Mouse (Mus musculus): ENCODE data around the gene Cln6. TPM values are rescaled to one million over a fixed set of nuclear protein-coding genes. Genes with fewer than 3 reads are reported as not detected.
"Not testable (repeated sequence)": the region's sequence is repeated elsewhere in the genome, so short reads cannot be mapped to it uniquely, and the experiment has no call there.

Gene Cln6
- total RNA-seq, 2 experiments from 2014 or later, result 18.0 to 19.7 TPM

DNA sequence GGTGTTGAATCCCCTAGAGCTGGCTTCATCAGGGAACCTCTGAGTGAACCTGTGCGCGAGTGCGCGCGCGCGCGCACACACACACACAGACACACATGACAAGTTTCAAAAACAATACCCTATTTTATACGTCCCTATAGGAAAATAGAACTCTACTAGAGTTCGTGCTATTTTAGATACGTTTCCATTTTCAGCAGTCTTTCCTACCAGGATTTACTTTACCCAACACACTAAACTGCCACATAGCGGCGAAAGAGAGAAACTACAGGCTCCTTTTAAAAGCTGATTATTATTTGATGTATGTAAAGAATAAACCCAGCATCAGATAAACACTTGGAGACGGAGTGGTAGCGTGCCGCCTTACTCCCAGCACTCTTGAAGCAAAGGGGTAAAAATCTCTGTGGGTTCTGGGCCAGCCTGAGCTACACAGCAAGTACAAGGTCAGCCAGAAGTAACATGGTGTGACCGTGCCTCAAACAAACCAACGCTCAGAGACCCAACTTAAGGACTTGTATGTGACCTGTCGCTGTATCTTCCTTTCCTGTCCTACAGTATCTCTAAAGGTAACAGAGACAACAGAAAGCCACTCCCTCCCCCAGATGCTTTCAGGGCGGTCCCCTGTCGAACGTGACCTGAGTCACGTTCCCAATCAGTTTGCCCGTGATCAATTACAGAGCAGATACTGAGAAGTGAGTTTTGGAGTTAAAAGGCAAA lies 10.5 kb upstream of the Cln6 start:
- DNase-seq (ENCODE audit: low spot score), result no peak

DNA sequence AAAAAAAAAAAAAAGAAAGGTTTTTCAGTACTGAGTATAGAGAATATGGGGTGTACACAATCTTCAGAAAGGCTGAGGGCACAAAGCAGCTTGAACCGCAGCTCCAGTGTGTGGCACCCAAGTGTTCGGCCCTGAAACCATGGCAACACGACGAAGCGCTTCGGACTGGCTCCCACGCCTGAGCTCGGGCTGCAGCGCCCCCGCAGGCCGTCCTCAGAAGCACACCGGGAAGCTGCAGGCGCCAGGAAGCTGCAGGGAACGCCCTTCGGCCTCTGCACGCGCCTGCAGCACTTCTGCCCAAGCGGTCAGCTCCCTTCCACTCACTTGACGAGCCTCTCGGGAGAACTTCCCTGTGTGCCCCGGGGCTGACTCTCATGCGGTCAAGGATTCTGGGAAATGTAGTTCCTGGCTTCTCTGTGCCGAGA lies 9.9 kb upstream of the Cln6 start:
- DNase-seq (ENCODE audit: low spot score), result peak; percentile 92
- intact Hi-C loops (cut with DNase I), result no loop called here

More for the DNA sequence above, 10.5 kb upstream of the Cln6 start:
- intact Hi-C loops (cut with DNase I), result loop anchor here (2.0 kb wide), 1 partner anchor 85 kb away; no protein-coding TSS in a partner anchor

GRCm38 (mm10) chr9:62829877-62830276 lies 8.7 kb upstream of the Cln6 start:
- intact Hi-C loops (cut with DNase I), result no loop called here
- no peak for DNase-seq (ENCODE audit: low spot score)

- intact Hi-C loops (cut with DNase I), result no loop called here
- no peak for DNase-seq (ENCODE audit: low spot score)
Measured at GRCm38 (mm10) chr9:62834906-62835305, 3.7 kb upstream of the Cln6 start.

- no peak for DNase-seq (ENCODE audit: low spot score)
- intact Hi-C loops (cut with DNase I), result no loop called here
Measured at GRCm38 (mm10) chr9:62835705-62836446, 2.7 kb upstream of the Cln6 start.

- DNase-seq (ENCODE audit: low spot score), result no peak
- intact Hi-C loops (cut with DNase I), result no loop called here
Measured at GRCm38 (mm10) chr9:62837611-62838010, 974 bp upstream of the Cln6 start.

DNA sequence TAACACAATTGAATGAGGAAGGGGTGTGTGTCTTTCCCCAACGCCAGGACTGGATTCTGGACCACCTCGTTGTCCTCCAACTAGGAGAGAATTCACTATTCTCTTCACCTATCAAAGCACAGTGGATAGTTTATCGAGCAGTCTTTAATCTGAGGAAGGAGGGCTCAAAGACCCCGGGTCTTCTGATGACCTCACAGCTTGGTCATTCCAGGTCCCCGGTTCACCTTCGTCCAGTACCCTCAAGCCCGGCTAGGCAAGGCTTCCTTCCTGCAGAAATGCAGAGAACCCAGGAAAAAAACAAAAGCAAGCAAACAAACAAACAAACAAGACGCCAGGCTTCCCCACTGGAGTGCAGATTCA lies 459 bp upstream of the Cln6 start:
- no peak for DNase-seq (ENCODE audit: low spot score)
- intact Hi-C loops (cut with DNase I), result no loop called here

DNA sequence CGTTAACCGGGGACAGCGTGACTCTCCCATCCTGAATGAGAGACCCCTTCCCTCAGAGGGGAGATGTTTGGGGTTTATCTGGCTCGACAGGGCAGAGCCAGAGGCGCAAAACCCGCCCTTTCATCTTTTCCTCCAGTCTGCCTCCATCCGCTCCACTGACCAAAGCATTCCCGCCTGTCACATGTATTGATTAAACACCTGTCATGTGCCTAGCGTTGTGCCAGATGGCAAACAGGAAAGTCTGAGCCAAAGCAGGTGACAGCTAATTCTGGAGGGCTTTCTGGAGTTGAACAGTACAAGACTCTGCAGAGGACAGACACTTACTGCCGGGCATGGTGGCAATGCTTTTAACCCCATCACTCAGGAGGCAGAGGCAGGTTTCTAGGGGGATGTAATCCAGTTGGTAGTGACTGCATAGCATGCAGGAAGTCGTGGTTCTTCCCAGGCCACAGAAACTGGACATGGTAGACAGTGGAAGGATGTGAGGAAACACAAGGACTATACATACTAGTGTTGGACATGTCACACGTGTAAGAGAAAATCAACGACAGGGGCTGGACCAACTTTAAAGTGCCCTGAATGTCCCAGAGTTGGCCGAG lies 686 bp downstream of the Cln6 start:
- DNase-seq (ENCODE audit: low spot score), result no peak
- intact Hi-C loops (cut with DNase I), result no loop called here

- intact Hi-C loops (cut with DNase I), result no loop called here
- no peak for DNase-seq (ENCODE audit: low spot score)
Measured at GRCm38 (mm10) chr9:62843356-62844024, 4.9 kb downstream of the Cln6 start.

DNA sequence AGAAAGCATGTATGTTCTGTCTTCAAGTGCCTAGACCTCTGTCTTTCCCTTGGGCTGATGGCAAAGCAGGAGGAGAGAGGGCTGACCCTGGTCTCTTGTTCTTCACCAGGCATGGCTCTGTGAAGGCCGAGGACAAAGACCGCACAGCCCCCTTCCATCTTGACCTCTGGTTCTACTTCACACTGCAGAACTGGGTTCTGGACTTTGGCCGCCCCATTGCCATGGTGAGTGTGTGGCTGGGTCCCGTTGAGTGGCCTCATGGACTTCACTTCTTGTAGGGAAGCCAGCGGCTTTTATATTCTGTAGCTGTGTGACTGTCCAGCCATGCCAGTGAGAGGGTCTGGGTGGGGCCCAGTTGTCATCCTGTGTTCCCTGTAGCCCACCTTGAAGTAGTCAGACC lies 5.9 kb downstream of the Cln6 start:
- DNase-seq (ENCODE audit: low spot score), result no peak
- intact Hi-C loops (cut with DNase I), result no loop called here

DNA sequence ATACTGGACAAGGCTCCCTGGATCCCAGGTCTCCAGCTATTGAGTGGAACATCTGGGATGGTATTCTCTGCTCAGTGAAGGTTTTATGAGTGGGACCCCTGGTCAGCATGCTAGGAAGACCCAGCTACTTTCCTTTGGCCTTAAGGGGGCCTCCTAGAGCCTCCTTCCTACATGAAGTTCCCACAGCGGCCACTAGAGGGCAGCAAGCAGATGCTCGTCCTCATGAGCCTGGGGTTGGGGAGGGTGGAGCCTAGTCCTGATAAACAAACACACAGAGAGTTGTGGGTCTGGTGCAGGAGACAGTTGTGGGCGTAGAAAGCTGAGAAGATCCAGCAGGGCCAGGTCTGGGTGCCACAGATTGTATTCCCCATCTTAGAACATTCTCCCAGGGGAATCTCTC lies 9.1 kb downstream of the Cln6 start:
- peak; percentile 67 for DNase-seq (ENCODE audit: low spot score)
- intact Hi-C loops (cut with DNase I), result loop anchor here (2.0 to 5.0 kb wide), 3 partner anchors 40 to 277 kb away; no protein-coding TSS in a partner anchor

- intact Hi-C loops (cut with DNase I), result loop anchor here (5.0 kb wide), 1 partner anchor 39 kb away; no protein-coding TSS in a partner anchor
- DNase-seq (ENCODE audit: low spot score), result no peak
Measured at GRCm38 (mm10) chr9:62848641-62849040, 10.1 kb downstream of the Cln6 start.

DNA sequence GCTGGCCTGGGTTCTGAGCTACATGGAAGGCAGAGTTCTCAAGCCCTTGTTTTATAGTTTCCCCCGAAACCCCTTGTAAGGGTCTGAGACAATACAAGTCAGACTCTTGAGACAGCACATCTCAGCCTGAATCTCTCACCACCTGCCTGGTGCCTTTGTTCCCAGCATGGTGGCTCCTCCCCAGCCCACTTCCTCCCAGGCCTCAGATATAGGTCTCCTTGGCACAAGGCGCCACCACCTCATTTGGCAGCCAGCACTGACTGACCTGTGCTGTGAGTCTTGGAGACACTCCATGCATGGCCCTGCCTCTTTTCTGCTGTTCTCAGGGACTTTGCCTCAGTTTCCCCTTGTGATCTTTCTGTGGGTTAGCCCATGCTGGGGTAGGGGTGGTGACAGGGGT lies 13.0 kb downstream of the Cln6 start:
- DNase-seq (ENCODE audit: low spot score), result no peak
- intact Hi-C loops (cut with DNase I), result no loop called here

DNA sequence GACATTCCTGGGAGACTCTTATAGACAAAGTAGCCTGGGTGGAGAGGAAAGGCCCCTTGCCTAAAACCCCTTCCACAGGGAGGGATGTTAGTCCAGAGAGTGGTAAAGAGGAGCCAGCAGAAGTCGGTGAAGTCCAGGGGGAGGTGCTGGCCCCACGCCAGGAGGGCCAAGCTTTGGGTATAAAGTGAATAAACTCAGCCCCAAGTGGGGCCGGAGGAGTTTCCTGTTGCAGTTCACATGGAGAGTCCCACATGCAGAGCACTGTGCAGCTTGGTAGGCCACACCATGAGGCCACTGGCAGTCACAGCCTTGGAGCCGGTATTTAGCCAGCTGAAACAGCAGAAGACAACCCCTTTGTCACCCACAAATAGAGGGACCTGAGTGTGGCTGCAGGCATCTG lies 15.9 kb downstream of the Cln6 start:
- intact Hi-C loops (cut with DNase I), result no loop called here
- DNase-seq (ENCODE audit: low spot score), result no peak

DNA sequence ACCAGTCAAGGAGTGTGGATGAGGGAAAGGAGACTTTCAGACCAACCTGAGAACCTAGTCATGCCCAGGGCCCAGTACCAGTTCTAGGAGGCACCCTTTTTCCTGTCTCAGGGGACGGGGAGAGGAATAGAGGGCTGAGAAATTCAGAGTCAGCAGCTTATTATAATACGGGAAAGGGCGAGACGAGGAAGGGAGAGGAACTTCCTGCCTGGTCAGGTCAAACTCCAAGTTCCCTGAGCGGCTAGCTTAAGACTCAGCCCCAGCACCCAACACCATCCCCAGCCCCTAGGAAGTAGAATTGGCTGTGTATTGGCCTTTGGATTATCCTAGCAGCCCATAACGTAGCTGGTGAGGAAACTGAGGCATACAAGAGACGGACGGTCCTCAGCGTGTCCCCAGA lies 18.6 kb downstream of the Cln6 start:
- intact Hi-C loops (cut with DNase I), result no loop called here
- DNase-seq (ENCODE audit: low spot score), result no peak

GRCm38 (mm10) chr9:62857719-62858261 lies 19.2 kb downstream of the Cln6 start, which contains the start of gene Calml4:
Calml4 (plus strand) TSS chr9:62858080.
- intact Hi-C loops (cut with DNase I), result no loop called here
- peak; percentile 58 for DNase-seq (ENCODE audit: low spot score)

- no peak for DNase-seq (ENCODE audit: low spot score)
- intact Hi-C loops (cut with DNase I), result no loop called here
Measured at GRCm38 (mm10) chr9:62858266-62859019, 19.9 kb downstream of the Cln6 start.

- intact Hi-C loops (cut with DNase I); DNase-seq (ENCODE audit: low spot score): not testable (repeated sequence)
Measured at GRCm38 (mm10) chr9:62860102-62860501, 21.5 kb downstream of the Cln6 start.

DNA sequence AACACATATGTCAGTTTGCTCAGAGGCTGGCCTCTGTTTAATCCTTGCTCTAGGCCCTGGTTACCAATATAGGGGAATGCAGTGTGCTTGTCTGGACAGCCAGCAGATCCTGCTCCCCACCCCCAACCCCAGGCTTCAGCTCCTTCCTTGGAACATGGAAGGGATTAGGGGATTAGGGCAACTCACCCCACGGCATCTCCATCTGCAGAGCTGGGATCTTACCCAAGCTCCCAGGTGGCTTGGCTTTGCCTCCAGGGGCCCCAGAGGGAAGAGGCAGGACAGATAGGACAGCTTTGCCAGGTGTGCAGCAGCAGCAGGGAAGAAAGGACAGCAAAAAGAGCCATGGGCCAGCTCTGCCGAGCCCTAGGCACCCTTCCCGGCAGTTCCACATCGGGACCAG lies 22.3 kb downstream of the Cln6 start:
- intact Hi-C loops (cut with DNase I), result no loop called here
- DNase-seq (ENCODE audit: low spot score), result no peak

Measured in heart, postnatal 25 days (tissue).